Mouse (Mus musculus) olfactory bulb, adult 2 months (tissue): Measurements from ENCODE around the gene Jpt2. TPM values are rescaled to one million over a fixed set of nuclear protein-coding genes. Genes with fewer than 3 reads are reported as not detected.

ENCODE experiments used
- H3K27ac ChIP-seq: fragments of 200-500 bp; 2 replicates; pipeline ENCODE4 v1.5.1; 2012; ENCODE audit warnings: low read depth, low read length; ENCODE audit not compliant: insufficient read depth
- H3K4me1 ChIP-seq: fragments of 200-500 bp; 2 replicates; pipeline ENCODE4 v1.6.1; 2012; ENCODE audit warnings: low read length; ENCODE audit not compliant: control insufficient read depth, insufficient read depth
- H3K4me3 ChIP-seq: fragments of 200-500 bp; 2 replicates; pipeline ENCODE4 v1.5.1; 2012; ENCODE audit warnings: mild to moderate bottlenecking, low read depth, low read length, moderate library complexity; ENCODE audit not compliant: insufficient read depth
- CTCF ChIP-seq: fragments of 200-500 bp; IDR thresholded peaks from 2 replicates; pipeline ENCODE4 v1.5.1; 2012; ENCODE audit warnings: low read depth, mild to moderate bottlenecking, low read length, moderate library complexity; ENCODE audit not compliant: insufficient read depth
- POLR2A ChIP-seq: fragments of 200-500 bp; IDR thresholded peaks from 2 replicates; pipeline ENCODE4 v1.6.1; 2012; ENCODE audit warnings: mild to moderate bottlenecking, low read depth, low read length, moderate library complexity; ENCODE audit not compliant: insufficient read depth
- WGBS: fragments of 180-500 bp; shearing (Covaris S2); methylation state at CpG from one replicate; pipeline ENCODE4 v1.1.7; 2018; 5-methylcytosine and 5-hydroxymethylcytosine counted together
- polyA plus RNA-seq: library from polyadenylated mRNA; stranded (reverse); fragments of >200 nt; gene quantifications from 2 replicates; pipeline ENCODE4 v1.2.4, GENCODE M21; 2012; ENCODE audit warnings: low replicate concordance; ENCODE audit not compliant: missing spikeins, insufficient read depth, insufficient read length

The Jpt2 gene
- polyA plus RNA-seq, 1 experiment: not detected

GRCm38 (mm10) chr17:24892785-24893184 is 67.7 kb downstream of the Jpt2 start:
- no peak overlapping the region for H3K4me3 ChIP-seq
- peaks cover 37% of the 10 kb centered on the region for H3K4me1 ChIP-seq
- H3K27ac ChIP-seq: no peak overlapping the region
- 63% methylated on average over 12 of the region's 12 CpGs for WGBS
- no peak for TF ChIP-seq CTCF
- no peak for TF ChIP-seq POLR2A

GRCm38 (mm10) chr17:24891321-24891720 is 69.2 kb downstream of the Jpt2 start:
- WGBS: 81% methylated on average over 13 of the region's 13 CpGs
- Histone ChIP-seq H3K4me3 (no peak overlapping the region), H3K4me1 (peaks cover 34% of the 10 kb centered on the region), H3K27ac (no peak overlapping the region)
- TF ChIP-seq CTCF (no peak), POLR2A (no peak)

- TF ChIP-seq CTCF (no peak), POLR2A (no peak)
These were observed 70.1 kb downstream of the Jpt2 start for GRCm38 (mm10) chr17:24890151-24891092.

GRCm38 (mm10) chr17:24888862-24889261 is 71.6 kb downstream of the Jpt2 start:
- TF ChIP-seq CTCF (no peak), POLR2A (no peak)
- Histone ChIP-seq H3K4me1 (peaks cover 31% of the 10 kb centered on the region), H3K4me3 (no peak overlapping the region), H3K27ac (no peak overlapping the region)
- WGBS: 84% methylated on average over 3 of the region's 3 CpGs

More at GRCm38 (mm10) chr17:24890151-24891092, 70.1 kb downstream of the Jpt2 start:
- Histone ChIP-seq H3K4me3 (no peak overlapping the region), H3K4me1 (peaks cover 30% of the 10 kb centered on the region), H3K27ac (no peak overlapping the region)
- 84% methylated on average over 19 of the region's 19 CpGs for WGBS

Other genes with a start within 250 kb of the Jpt2 start
- not detected in 2 replicates for gene Rnf151, start 242.6 kb downstream of the Jpt2 start, polyA plus RNA-seq
- not detected in 2 replicates for gene Rps2, start 242.6 kb downstream of the Jpt2 start, polyA plus RNA-seq
- gene Ndufb10, start 236.2 kb downstream of the Jpt2 start, polyA plus RNA-seq: not detected in 2 replicates
- not detected in 2 replicates for gene Rpl3l, start 232.9 kb downstream of the Jpt2 start, polyA plus RNA-seq
- not detected in 2 replicates for gene Msrb1, start 224.0 kb downstream of the Jpt2 start, polyA plus RNA-seq
- not detected in 2 replicates for gene Hs3st6, start 207.7 kb downstream of the Jpt2 start, polyA plus RNA-seq
- gene Meiob, start 156.4 kb downstream of the Jpt2 start, polyA plus RNA-seq: not detected in 2 replicates
- not detected in 2 replicates for gene Hagh, start 120.5 kb downstream of the Jpt2 start, polyA plus RNA-seq
- not detected in 2 replicates for gene Fahd1, start 110.3 kb downstream of the Jpt2 start, polyA plus RNA-seq
- gene Igfals, start 94.7 kb downstream of the Jpt2 start, polyA plus RNA-seq: not detected in 2 replicates
- gene Nubp2, start 74.3 kb downstream of the Jpt2 start, polyA plus RNA-seq: not detected in 2 replicates
- not detected in 2 replicates for gene Spsb3, start 74.0 kb downstream of the Jpt2 start, polyA plus RNA-seq
- gene Eme2, start 65.6 kb downstream of the Jpt2 start, polyA plus RNA-seq: not detected in 2 replicates
- not detected in 2 replicates for gene Mrps34, start 65.6 kb downstream of the Jpt2 start, polyA plus RNA-seq
- not detected in 2 replicates for gene Nme3, start 64.2 kb downstream of the Jpt2 start, polyA plus RNA-seq
- gene Mapk8ip3, start 23.7 kb downstream of the Jpt2 start, polyA plus RNA-seq: 307 TPM in 1 of 2 replicates, not detected in the other
- not detected in 2 replicates for gene Cramp1l, start 55.1 kb upstream of the Jpt2 start, polyA plus RNA-seq
- not detected in 2 replicates for gene Ift140, start 55.4 kb upstream of the Jpt2 start, polyA plus RNA-seq
- gene Tmem204, start 122.9 kb upstream of the Jpt2 start, polyA plus RNA-seq: not detected in 2 replicates
- gene Telo2, start 155.3 kb upstream of the Jpt2 start, polyA plus RNA-seq: not detected in 2 replicates
- not detected in 2 replicates for gene Ptx4, start 160.1 kb upstream of the Jpt2 start, polyA plus RNA-seq
- not detected in 2 replicates for gene Clcn7, start 172.7 kb upstream of the Jpt2 start, polyA plus RNA-seq
- not detected in 2 replicates for gene Ccdc154, start 201.8 kb upstream of the Jpt2 start, polyA plus RNA-seq
- gene Gm38655, start 214.8 kb upstream of the Jpt2 start, polyA plus RNA-seq: not detected in 2 replicates
- gene BC003965, start 223.9 kb upstream of the Jpt2 start, polyA plus RNA-seq: not detected in 2 replicates
- gene Unkl, start 227.7 kb upstream of the Jpt2 start, polyA plus RNA-seq: not detected in 2 replicates